Mouse (Mus musculus) ES-E14 (cell line): ENCODE measurements around the gene Tnpo3. TPM values are rescaled to one million over a fixed set of nuclear protein-coding genes. Genes with fewer than 3 reads are reported as not detected.

Source experiments
- DNase-seq: peaks from one replicate; pipeline ENCODE4 v3.0.0-alpha.2; 2013; ENCODE audit warnings: low read depth, low spot score
- H3K27ac ChIP-seq: 2 replicates; pipeline ENCODE4 v1.5.1; 2012; ENCODE audit warnings: low read depth, mild to moderate bottlenecking, low read length, moderate library complexity, mixed read lengths; ENCODE audit not compliant: poor library complexity, insufficient read depth, severe bottlenecking
- H3K36me3 ChIP-seq: 2 replicates; pipeline ENCODE4 v1.6.1; 2012; ENCODE audit warnings: mild to moderate bottlenecking, low read length, moderate library complexity, mixed read lengths; ENCODE audit not compliant: control insufficient read depth, poor library complexity, insufficient read depth, severe bottlenecking
- H3K4me1 ChIP-seq, 2 experiments: fragments of 150-350 bp in 1 of 2; sonication (generic) in 1 of 2; 2 replicates each; pipeline ENCODE4 v1.6.1; 2012; ENCODE audit warnings: low read length in 2 of 2, mild to moderate bottlenecking in 1 of 2, mixed read lengths in 1 of 2; ENCODE audit not compliant: control insufficient read depth in 2 of 2, insufficient read depth in 2 of 2, poor library complexity in 1 of 2
- H3K4me3 ChIP-seq, 2 experiments: fragments of 150-350 bp in 1 of 2; sonication (generic) in 1 of 2; 2 replicates each; pipeline ENCODE4 v1.5.1; 2012; ENCODE audit warnings: low read length in 2 of 2, low read depth in 1 of 2, mild to moderate bottlenecking in 1 of 2, mixed read lengths in 1 of 2; ENCODE audit not compliant: insufficient read depth in 1 of 2, poor library complexity in 1 of 2, severe bottlenecking in 1 of 2
- H3K9ac ChIP-seq: 2 replicates; pipeline ENCODE4 v1.6.1; 2012; ENCODE audit warnings: low read depth, mild to moderate bottlenecking, low read length, mixed read lengths; ENCODE audit not compliant: poor library complexity, insufficient read depth, severe bottlenecking
- H3K9me3 ChIP-seq: fragments of 150-350 bp; sonication (generic); 2 replicates; pipeline ENCODE4 v1.6.1; 2012; ENCODE audit warnings: low read depth, mild to moderate bottlenecking, low read length; ENCODE audit not compliant: control insufficient read depth, insufficient read depth
- CHD2 ChIP-seq: IDR thresholded peaks from 2 replicates; pipeline ENCODE4 v1.6.1; 2014; ENCODE audit warnings: mild to moderate bottlenecking, low read depth, low read length, inconsistent platforms
- HCFC1 ChIP-seq: IDR thresholded peaks from 2 replicates; pipeline ENCODE4 v1.6.1; 2012; ENCODE audit warnings: low read length, inconsistent platforms, borderline replicate concordance; ENCODE audit not compliant: insufficient read depth
- MAFK ChIP-seq: IDR thresholded peaks from 2 replicates; pipeline ENCODE4 v1.6.1; 2014; ENCODE audit warnings: mild to moderate bottlenecking, low read depth, low read length, inconsistent platforms; ENCODE audit not compliant: insufficient read depth
- ZC3H11A ChIP-seq: IDR thresholded peaks from 2 replicates; pipeline ENCODE4 v1.6.1; 2012; ENCODE audit warnings: low read depth, mild to moderate bottlenecking, inconsistent platforms, low read length, borderline replicate concordance
- ZNF384 ChIP-seq: IDR thresholded peaks from 2 replicates; pipeline ENCODE4 v1.6.1; 2012; ENCODE audit warnings: low read depth, low read length, inconsistent platforms
- in situ Hi-C, 2 experiments: fragments of 600-800 bp; cut with MboI; formaldehyde crosslinking; loops; one replicate each; pipeline ENCODE4 v1.15.1; 2025; ENCODE audit warnings: low sequenced_read_pairs in 2 of 2, inconsistent platforms in 1 of 2; ENCODE audit not compliant: unreplicated experiment in 2 of 2
- total RNA-seq: library from RNA; depleted of rRNA; stranded (reverse); fragments of 300-350 nt; gene quantifications from 2 replicates; pipeline ENCODE4 v1.2.3, GENCODE M21; 2012; rRNA removed

The Tnpo3 gene
- total RNA-seq, 1 experiment: 89.7 TPM

DNA sequence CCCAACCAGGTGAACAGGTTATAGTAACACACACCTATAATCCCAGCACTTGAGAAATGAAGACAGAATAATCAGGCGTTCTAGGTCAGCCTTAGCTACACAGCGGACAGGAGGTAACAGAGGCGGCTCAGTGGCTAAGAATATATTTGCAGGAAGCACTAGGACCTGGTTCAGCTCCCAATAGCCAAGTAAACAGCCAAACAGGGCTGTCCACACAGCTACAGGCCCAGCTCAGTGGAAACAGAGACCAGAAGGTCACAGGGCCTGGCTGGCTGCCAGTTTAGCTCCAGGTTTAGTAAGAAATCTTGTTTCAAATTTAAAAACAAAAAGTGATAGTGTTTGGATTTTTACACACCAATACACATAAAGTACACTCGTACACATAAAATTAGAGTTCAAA lies 115.6 kb downstream of the Tnpo3 start:
- TF ChIP-seq CHD2: no peak
- TF ChIP-seq HCFC1: no peak
- no peak for TF ChIP-seq ZC3H11A
- no peak for TF ChIP-seq ZNF384
- TF ChIP-seq MAFK: no peak
- in situ Hi-C loops: no loop called here
- Histone ChIP-seq H3K4me1 (peaks cover 0 to 3% of the 10 kb centered on the region in 2 experiments; a peak in 1 of 4 replicates), H3K27ac (no peak overlapping the region), H3K36me3 (no peaks in the 10 kb centered on the region), H3K9me3 (no peaks in the 10 kb centered on the region), H3K4me3 (no peak overlapping the region), H3K9ac (no peak overlapping the region)
- DNase-seq: no peak

Other genes with a start within 250 kb of the Tnpo3 start
- 0.11 and 0.13 TPM in 2 replicates for gene Opn1sw, start 221.4 kb downstream of the Tnpo3 start, total RNA-seq
- 10.5 and 18.2 TPM in 2 replicates for gene Ccdc136, start 213.6 kb downstream of the Tnpo3 start, total RNA-seq
- 64.9 and 86.4 TPM in 2 replicates for gene Flnc, start 176.6 kb downstream of the Tnpo3 start, total RNA-seq
- 173 and 182 TPM in 2 replicates for gene Atp6v1f, start 142.2 kb downstream of the Tnpo3 start, total RNA-seq
- gene Atp6v1fnb, start 138.4 kb downstream of the Tnpo3 start, total RNA-seq: 1.0 and 1.4 TPM in 2 replicates
- 3.3 and 6.0 TPM in 2 replicates for gene Kcp, start 101.9 kb downstream of the Tnpo3 start, total RNA-seq
- gene Irf5, start 83.3 kb downstream of the Tnpo3 start, total RNA-seq: 0.90 and 3.7 TPM in 2 replicates
- 5.7 and 7.9 TPM in 2 replicates for gene Tspan33, start 84.3 kb upstream of the Tnpo3 start, total RNA-seq
- gene Smo, start 125.6 kb upstream of the Tnpo3 start, total RNA-seq: 25.7 and 27.3 TPM in 2 replicates
- gene Ahcyl2, start 158.1 kb upstream of the Tnpo3 start, total RNA-seq: 15.3 and 17.5 TPM in 2 replicates